34 mouse cellular contexts compared by ENCODE assay signal in the genomic region with DNA sequence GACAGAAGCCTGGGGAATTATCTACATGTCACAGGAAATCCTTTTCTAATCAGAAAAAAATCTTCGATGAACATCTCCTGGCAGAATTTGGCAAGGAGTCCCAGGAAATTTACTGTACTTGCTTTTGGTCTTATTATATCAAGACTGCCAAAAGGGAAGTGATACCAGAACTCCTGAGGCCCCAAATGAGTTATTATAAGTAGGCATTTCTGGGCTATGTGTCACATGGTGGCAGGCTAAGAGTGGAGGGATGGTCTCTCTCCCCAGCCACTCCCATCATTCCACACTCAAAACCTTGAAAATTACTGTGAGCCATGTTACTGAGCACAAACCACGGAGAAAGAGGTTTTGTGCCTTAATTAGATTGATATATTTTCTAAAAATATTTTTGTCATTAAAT.
A peak's percentile ranks its signal among the peaks of the same experiment; 100 is the strongest.
DNase-seq lines count a peak whose midpoint lies in the region; ATAC-seq and TF ChIP-seq lines count a peak whose summit lies in the region.
"Had no signal": no experiment of that assay in that cellular context is flagged by ENCODE, and none has a peak within 500 bp of the region (broad histone marks: within the 10 kb centered on the region; RNA-seq: fewer than 3 reads in every experiment).

No protein-coding gene starts in this region.

- TF ChIP-seq RAD21 in MEL (IDR thresholded peaks at IDR 0.05; ENCODE audit: low read depth, low read length) = no peak

- peak; percentile 98 for ATAC-seq in granulocyte monocyte progenitor cell, adult 5-6 weeks (replicated peaks; ENCODE audit: poor library complexity, severe bottlenecking)
- ATAC-seq: activated CD4-positive, CD25-positive, alpha-beta regulatory T cell, adult 4 months; forebrain, embryonic 15.5 days; midbrain, embryonic 13.5 days had no signal

- H3K27ac ChIP-seq in MEL (ENCODE audit: control insufficient read depth, low read depth, low read length) = no peak overlapping the region
- H3K27ac ChIP-seq: embryonic facial prominence, embryonic 12.5 days; forebrain, embryonic 10.5 days; forebrain, embryonic 15.5 days; heart, adult 2 months; heart, embryonic 13.5 days; hindbrain, embryonic 10.5 days; hindbrain, embryonic 15.5 days; kidney, embryonic 15.5 days; liver, embryonic 14.5 days; midbrain, embryonic 13.5 days; neural tube, embryonic 15.5 days; stomach, embryonic 15.5 days had no signal

- H3K9me3 ChIP-seq in MEL (replicated peaks; ENCODE audit: insufficient read depth, low read length) = no peaks in the 10 kb centered on the region
- H3K9me3 ChIP-seq: embryonic facial prominence, embryonic 12.5 days; forebrain, embryonic 10.5 days; forebrain, embryonic 15.5 days; heart, embryonic 13.5 days; hindbrain, embryonic 10.5 days; hindbrain, embryonic 15.5 days; kidney, embryonic 15.5 days; midbrain, embryonic 13.5 days; neural tube, embryonic 15.5 days; stomach, embryonic 15.5 days had no signal

- TF ChIP-seq EP300 in MEL (IDR thresholded peaks at IDR 0.05; ENCODE audit: low read depth in 1 of 2, low read length in 2 of 2) = no peak

- intact Hi-C loops in left cerebral cortex, postnatal 10 days (cut with DNase I) = no loop called here

- H3K79me2 ChIP-seq in MEL (ENCODE audit: control insufficient read depth, insufficient read depth, low read length, poor library complexity) (no peaks in the 10 kb centered on the region), myocyte (ENCODE audit: control insufficient read depth, insufficient read depth) (no peaks in the 10 kb centered on the region)

- H3ac ChIP-seq in myocyte (ENCODE audit: control insufficient read depth, insufficient read length) = no peak overlapping the region

- H3K4me1 ChIP-seq in MEL (ENCODE audit: control insufficient read depth in 1 of 2, insufficient read depth in 2 of 2, low read length in 2 of 2) = peaks cover 0 to 2% of the 10 kb centered on the region in 2 experiments; a peak in 1 of 4 replicates
- H3K4me1 ChIP-seq: embryonic facial prominence, embryonic 12.5 days; forebrain, embryonic 10.5 days; forebrain, embryonic 15.5 days; heart, embryonic 13.5 days; hindbrain, embryonic 10.5 days; hindbrain, embryonic 15.5 days; kidney, embryonic 15.5 days; midbrain, embryonic 13.5 days; neural tube, embryonic 15.5 days; stomach, embryonic 15.5 days had no signal

- H3K27me3 ChIP-seq in MEL (ENCODE audit: control insufficient read depth in 1 of 2, insufficient read depth in 2 of 2, low read length in 2 of 2) (no peaks in the 10 kb centered on the region), myocyte (ENCODE audit: control insufficient read depth, insufficient read depth, insufficient read length) (no peaks in the 10 kb centered on the region)
- H3K27me3 ChIP-seq: embryonic facial prominence, embryonic 12.5 days; forebrain, embryonic 15.5 days; heart, embryonic 13.5 days; hindbrain, embryonic 15.5 days; kidney, embryonic 15.5 days; megakaryocyte, embryonic 14.5 days; midbrain, embryonic 13.5 days; neural tube, embryonic 15.5 days; stomach, embryonic 15.5 days had no signal

- H3K4me3 ChIP-seq in MEL (ENCODE audit: control insufficient read depth in 1 of 2, insufficient read depth in 1 of 2, low read depth in 2 of 2, low read length in 2 of 2) = no peak overlapping the region
- H3K4me3 ChIP-seq in myocyte = no peak overlapping the region
- H3K4me3 ChIP-seq: embryonic facial prominence, embryonic 12.5 days; forebrain, embryonic 10.5 days; forebrain, embryonic 15.5 days; heart, adult 2 months; heart, embryonic 13.5 days; hindbrain, embryonic 10.5 days; hindbrain, embryonic 15.5 days; kidney, embryonic 15.5 days; megakaryocyte, embryonic 14.5 days; midbrain, embryonic 13.5 days; neural tube, embryonic 15.5 days; stomach, embryonic 15.5 days had no signal

- no peak for TF ChIP-seq CTCF in MEL (IDR thresholded peaks at IDR 0.05 in 2 of 3, conservative IDR thresholded peaks at IDR 0.05 in 1 of 3; ENCODE audit: control insufficient read depth in 1 of 3, insufficient read depth in 1 of 3, low read depth in 2 of 3, low read length in 3 of 3, poor library complexity in 1 of 3, severe bottlenecking in 1 of 3)

- H3K9ac ChIP-seq in MEL (ENCODE audit: control insufficient read depth, low read depth, low read length, poor library complexity, severe bottlenecking) = no peak overlapping the region
- H3K9ac ChIP-seq: embryonic facial prominence, embryonic 12.5 days; forebrain, embryonic 15.5 days; heart, embryonic 13.5 days; hindbrain, embryonic 15.5 days; kidney, embryonic 15.5 days; liver, embryonic 14.5 days; midbrain, embryonic 13.5 days; neural tube, embryonic 15.5 days; stomach, embryonic 15.5 days had no signal

- H3K4me2 ChIP-seq in myocyte (ENCODE audit: low read depth) = peak overlapping the region; percentile 45
- H3K4me2 ChIP-seq: embryonic facial prominence, embryonic 12.5 days; forebrain, embryonic 15.5 days; heart, embryonic 13.5 days; hindbrain, embryonic 15.5 days; kidney, embryonic 15.5 days; midbrain, embryonic 13.5 days; neural tube, embryonic 15.5 days; stomach, embryonic 15.5 days had no signal

- DNase-seq in A20 (ENCODE audit: low read depth, low spot score) (peak; percentile 52), MEL (ENCODE audit: low read depth, low spot score) (peak; percentile 31)
- DNase-seq in adrenal gland, adult 2 months = no peak
- no peak for DNase-seq in left cerebral cortex, postnatal 10 days (ENCODE audit: extremely low spot score in 1 of 2, low spot score in 2 of 2)
- DNase-seq in adrenal gland, postnatal 10 days = no peak
- DNase-seq: adrenal gland, postnatal 14 days; cerebellum, adult 2 months; cerebellum, postnatal 25 days; gastrocnemius, postnatal 25 days; heart, adult 2 months; heart, postnatal 10 days; kidney, adult 18-20 months; kidney, postnatal 25 days; liver; lung, adult 2 months; lung, postnatal 10 days; retina, postnatal 1 day; right cerebral cortex, postnatal 14 days; thymus, postnatal 14 days had no signal

- TF ChIP-seq POLR2A in MEL (IDR thresholded peaks at IDR 0.05; ENCODE audit: control insufficient read depth in 1 of 2, insufficient read depth in 1 of 2, low read depth in 1 of 2, low read length in 2 of 2, poor library complexity in 1 of 2) (no peak), myocyte (IDR thresholded peaks at IDR 0.05; ENCODE audit: insufficient read length, low read depth) (no peak)

- peaks cover 0 to 3% of the 10 kb centered on the region in 2 experiments; a peak in 1 of 4 replicates for H3K36me3 ChIP-seq in MEL (ENCODE audit: control insufficient read depth in 1 of 2, insufficient read depth in 2 of 2, low read length in 2 of 2)
- no peaks in the 10 kb centered on the region for H3K36me3 ChIP-seq in myocyte (ENCODE audit: control insufficient read depth, insufficient read depth)
- H3K36me3 ChIP-seq: embryonic facial prominence, embryonic 12.5 days; forebrain, embryonic 10.5 days; forebrain, embryonic 15.5 days; heart, embryonic 13.5 days; hindbrain, embryonic 10.5 days; hindbrain, embryonic 15.5 days; kidney, embryonic 15.5 days; midbrain, embryonic 13.5 days; neural tube, embryonic 15.5 days; stomach, embryonic 15.5 days had no signal

TF ChIP-seq in MEL, 35 proteins besides CTCF, POLR2A, EP300 and RAD21:
- TF ChIP-seq MAFK (IDR thresholded peaks at IDR 0.05; ENCODE audit: borderline replicate concordance, low read depth, low read length) (no peak), USF1 (IDR thresholded peaks at IDR 0.05; ENCODE audit: low read depth, low read length) (peak; percentile 42; the same call in 1 of the 2 replicates), POLR2AphosphoS2 (IDR thresholded peaks at IDR 0.05; ENCODE audit: low read length) (no peak), ZNF384 (IDR thresholded peaks at IDR 0.05; ENCODE audit: low read depth, low read length) (peak; percentile 34; the same call in 1 of the 2 replicates)

TF ChIP-seq in myocyte, 11 proteins besides CTCF, POLR2A, EP300 and RAD21:
- TF ChIP-seq MYOG (IDR thresholded peaks at IDR 0.05; ENCODE audit: control insufficient read depth in 1 of 3, insufficient read depth in 1 of 3, insufficient read length in 2 of 3, low read depth in 2 of 3) (no peak), SRF (IDR thresholded peaks at IDR 0.05; ENCODE audit: control insufficient read depth, insufficient read length, low read depth) (no peak), TCF12 (IDR thresholded peaks at IDR 0.05; ENCODE audit: insufficient read depth, poor library complexity, severe bottlenecking) (no peak), USF1 (IDR thresholded peaks at IDR 0.05; ENCODE audit: low read depth) (peak; percentile 70)

Comparison
In these comparisons a context has a peak if more than half of its experiments do, and no peak if none do; other contexts are left out.
1. DNase-seq: peak in A20 (single experiment) and MEL (single experiment); none in adrenal gland, adult 2 months (single experiment), left cerebral cortex, postnatal 10 days (0 of 2) and adrenal gland, postnatal 10 days (single experiment).